Mouse (Mus musculus): ENCODE results near the gene Prdm12. TPM values are rescaled to one million over a fixed set of nuclear protein-coding genes. Genes with fewer than 3 reads are reported as not detected.
A peak's percentile ranks its signal among the peaks of the same experiment; 100 is the strongest.

The Prdm12 gene
- polyA plus RNA-seq, 1 experiment from 2014 or later, result 4.0 TPM

- WGBS, result under 1% methylated on average over 50 of the region's 52 CpGs
- H3K9ac ChIP-seq, result peak overlapping the region; percentile 49
Measured at GRCm38 (mm10) chr2:31635281-31636137, 4.3 kb upstream of the Prdm12 start.

GRCm38 (mm10) chr2:31636138-31636741, 3.6 kb upstream of the Prdm12 start:
- peak overlapping the region; percentile 45 for H3K4me2 ChIP-seq
- peak overlapping the region; percentile 23; the same call in 1 of the 2 replicates for H3K27ac ChIP-seq
- peak; percentile 18 for ATAC-seq (ENCODE audit: low FRiP score)
- WGBS, result under 1% methylated on average over 48 of the region's 48 CpGs
- peak overlapping the region; percentile 49 for H3K9ac ChIP-seq
- H3K36me3 ChIP-seq, result no peaks in the 10 kb centered on the region
- H3K9me3 ChIP-seq, result no peaks in the 10 kb centered on the region
- peaks cover 58% of the 10 kb centered on the region for H3K4me1 ChIP-seq (replicated peaks)
- H3K27me3 ChIP-seq, result peaks cover 100% of the 10 kb centered on the region
- H3K4me3 ChIP-seq, result peak overlapping the region; percentile 26

More at GRCm38 (mm10) chr2:31635281-31636137, 4.3 kb upstream of the Prdm12 start:
- no peak overlapping the region for H3K27ac ChIP-seq
- H3K27me3 ChIP-seq, result peaks cover 100% of the 10 kb centered on the region
- peaks cover 51% of the 10 kb centered on the region for H3K4me1 ChIP-seq (replicated peaks)
- H3K9me3 ChIP-seq, result no peaks in the 10 kb centered on the region
- no peaks in the 10 kb centered on the region for H3K36me3 ChIP-seq
- H3K4me2 ChIP-seq, result peak overlapping the region; percentile 45
- no peak for ATAC-seq (ENCODE audit: low FRiP score)
- peak overlapping the region; percentile 26 for H3K4me3 ChIP-seq

- Histone ChIP-seq H3K4me1 (replicated peaks) (peaks cover 62% of the 10 kb centered on the region), H3K4me2 (peak overlapping the region; percentile 45), H3K27me3 (peaks cover 100% of the 10 kb centered on the region), H3K27ac (peak overlapping the region; percentile 23; the same call in 1 of the 2 replicates), H3K9me3 (no peaks in the 10 kb centered on the region), H3K36me3 (no peaks in the 10 kb centered on the region), H3K4me3 (peak overlapping the region; percentile 26), H3K9ac (peak overlapping the region; percentile 49)
- WGBS, result 0% methylated on average over 34 of the region's 35 CpGs
- peak; percentile 71 for ATAC-seq (ENCODE audit: low FRiP score)
Measured at GRCm38 (mm10) chr2:31636742-31637141, 3.1 kb upstream of the Prdm12 start.

- Histone ChIP-seq H3K4me3 (peak overlapping the region; percentile 26), H3K4me2 (peak overlapping the region; percentile 45), H3K9me3 (no peaks in the 10 kb centered on the region), H3K36me3 (no peaks in the 10 kb centered on the region), H3K4me1 (replicated peaks) (peaks cover 66% of the 10 kb centered on the region), H3K9ac (peak overlapping the region; percentile 49; the same call in 1 of the 2 replicates), H3K27me3 (peaks cover 100% of the 10 kb centered on the region), H3K27ac (peak overlapping the region; percentile 41; the same call in 1 of the 2 replicates)
- WGBS, result under 1% methylated on average over 12 of the region's 12 CpGs
- ATAC-seq (ENCODE audit: low FRiP score), result no peak
Measured at GRCm38 (mm10) chr2:31637311-31637710, 2.5 kb upstream of the Prdm12 start.

- H3K9ac ChIP-seq, result 0 out of 2 replicates have a peak overlapping the region, but pooled peaks have one; percentile 15
- no peaks in the 10 kb centered on the region for H3K36me3 ChIP-seq
- H3K27ac ChIP-seq, result peak overlapping the region; percentile 41; the same call in 1 of the 2 replicates
- H3K9me3 ChIP-seq, result no peaks in the 10 kb centered on the region
- peaks cover 66% of the 10 kb centered on the region for H3K4me1 ChIP-seq (replicated peaks)
- peak overlapping the region; percentile 45 for H3K4me2 ChIP-seq
- under 1% methylated on average over 22 of the region's 22 CpGs for WGBS
- peaks cover 100% of the 10 kb centered on the region for H3K27me3 ChIP-seq
- H3K4me3 ChIP-seq, result peak overlapping the region; percentile 26
- no peak for ATAC-seq (ENCODE audit: low FRiP score)
Measured at GRCm38 (mm10) chr2:31637807-31638206, 2.0 kb upstream of the Prdm12 start.

- H3K4me3 ChIP-seq, result peak overlapping the region; percentile 30
- WGBS, result 1% methylated on average over 30 of the region's 34 CpGs
- H3K36me3 ChIP-seq, result no peaks in the 10 kb centered on the region
- H3K4me2 ChIP-seq, result peak overlapping the region; percentile 29; the same call in 1 of the 2 replicates
- peaks cover 66% of the 10 kb centered on the region for H3K4me1 ChIP-seq (replicated peaks)
- H3K9ac ChIP-seq, result no peak overlapping the region
- peak overlapping the region; percentile 18; the same call in 1 of the 2 replicates for H3K27ac ChIP-seq
- no peaks in the 10 kb centered on the region for H3K9me3 ChIP-seq
- no peak for ATAC-seq (ENCODE audit: low FRiP score)
- peaks cover 100% of the 10 kb centered on the region for H3K27me3 ChIP-seq
Measured at GRCm38 (mm10) chr2:31638581-31639465, 1.0 kb upstream of the Prdm12 start.

- peaks cover 66% of the 10 kb centered on the region for H3K4me1 ChIP-seq (replicated peaks)
- no peaks in the 10 kb centered on the region for H3K9me3 ChIP-seq
- H3K36me3 ChIP-seq, result no peaks in the 10 kb centered on the region
- under 1% methylated on average over 12 of the region's 13 CpGs for WGBS
- H3K9ac ChIP-seq, result no peak overlapping the region
- peak overlapping the region; percentile 30 for H3K4me3 ChIP-seq
- H3K27ac ChIP-seq, result 0 out of 2 replicates have a peak overlapping the region, but pooled peaks have one; percentile 23
- ATAC-seq (ENCODE audit: low FRiP score), result no peak
- peaks cover 100% of the 10 kb centered on the region for H3K27me3 ChIP-seq
- 0 out of 2 replicates have a peak overlapping the region, but pooled peaks have one; percentile 29 for H3K4me2 ChIP-seq
Measured at GRCm38 (mm10) chr2:31639466-31639760, 424 bp upstream of the Prdm12 start.

GRCm38 (mm10) chr2:31640609-31641507, 1.0 kb downstream of the Prdm12 start:
- no peak for ATAC-seq (ENCODE audit: low FRiP score)
- H3K4me3 ChIP-seq, result peak overlapping the region; percentile 30
- H3K27ac ChIP-seq, result peak overlapping the region; percentile 58; the same call in 1 of the 2 replicates
- H3K36me3 ChIP-seq, result no peaks in the 10 kb centered on the region
- no peaks in the 10 kb centered on the region for H3K9me3 ChIP-seq
- H3K4me2 ChIP-seq, result peak overlapping the region; percentile 31; the same call in 1 of the 2 replicates
- H3K27me3 ChIP-seq, result peaks cover 100% of the 10 kb centered on the region
- 1% methylated on average over 48 of the region's 48 CpGs for WGBS
- peak overlapping the region; percentile 46; the same call in 1 of the 2 replicates for H3K9ac ChIP-seq
- peaks cover 56% of the 10 kb centered on the region for H3K4me1 ChIP-seq (replicated peaks)

- WGBS, result under 1% methylated on average over 11 of the region's 11 CpGs
- peaks cover 100% of the 10 kb centered on the region for H3K27me3 ChIP-seq
- no peak overlapping the region for H3K27ac ChIP-seq
- peaks cover 50% of the 10 kb centered on the region for H3K4me1 ChIP-seq (replicated peaks)
- ATAC-seq (ENCODE audit: low FRiP score), result no peak
- H3K4me2 ChIP-seq, result peak overlapping the region; percentile 31; the same call in 1 of the 2 replicates
- H3K36me3 ChIP-seq, result no peaks in the 10 kb centered on the region
- H3K9ac ChIP-seq, result no peak overlapping the region
- H3K9me3 ChIP-seq, result no peaks in the 10 kb centered on the region
- H3K4me3 ChIP-seq, result peak overlapping the region; percentile 30
Measured at GRCm38 (mm10) chr2:31641508-31641830, 1.6 kb downstream of the Prdm12 start.

GRCm38 (mm10) chr2:31641929-31642328, 2.1 kb downstream of the Prdm12 start:
- Histone ChIP-seq H3K4me2 (peak overlapping the region; percentile 20; the same call in 1 of the 2 replicates), H3K9me3 (no peaks in the 10 kb centered on the region), H3K4me1 (replicated peaks) (peaks cover 45% of the 10 kb centered on the region), H3K4me3 (peak overlapping the region; percentile 30), H3K36me3 (no peaks in the 10 kb centered on the region), H3K27me3 (peaks cover 100% of the 10 kb centered on the region), H3K27ac (no peak overlapping the region), H3K9ac (no peak overlapping the region; the same call in 1 of the 2 replicates)
- no peak for ATAC-seq (ENCODE audit: low FRiP score)
- 3% methylated on average over 18 of the region's 18 CpGs for WGBS

Data from hindbrain, embryonic 13.5 days (tissue).